Mouse (Mus musculus): Measurements from ENCODE around the gene Pbx1.

- no peak for TF ChIP-seq TAL1 (IDR thresholded peaks at IDR 0.05; ENCODE audit: low read length)
- no peak for TF ChIP-seq GATA1 (IDR thresholded peaks at IDR 0.05; ENCODE audit: low read length)
These were observed 5.2 kb downstream of the Pbx1 start for GRCm38 (mm10) chr1:168426900-168427299.
